Mouse (Mus musculus) stomach, embryonic 14.5 days (tissue): Measurements from ENCODE around the gene Wfdc12. TPM values are rescaled to one million over a fixed set of nuclear protein-coding genes. Genes with fewer than 3 reads are reported as not detected.

Experiments used
- ATAC-seq: fragments of 200-750 bp; cut with Nextera tagmentation; 2 replicates; pipeline ENCODE4 v1.8.0; 2017; ENCODE audit warnings: low read depth, moderate TSS enrichment; ENCODE audit not compliant: insufficient number of reproducible peaks, insufficient read depth, low FRiP score
- H3K27ac ChIP-seq: fragments of 300-500 bp; sonication (generic); 2 replicates; pipeline ENCODE4 v1.5.1; 2014; ENCODE audit warnings: mild to moderate bottlenecking, low read length, moderate library complexity, mixed read lengths
- H3K27me3 ChIP-seq: fragments of 300-500 bp; sonication (generic); 2 replicates; pipeline ENCODE4 v1.6.1; 2014; ENCODE audit warnings: low read length, control low read depth, mixed read lengths; ENCODE audit not compliant: control insufficient read depth, insufficient read depth
- H3K36me3 ChIP-seq: fragments of 300-500 bp; sonication (generic); 2 replicates; pipeline ENCODE4 v1.6.1; 2014; ENCODE audit warnings: mild to moderate bottlenecking, control low read depth, low read length, moderate library complexity, mixed read lengths; ENCODE audit not compliant: control insufficient read depth, insufficient read depth
- H3K4me1 ChIP-seq: fragments of 300-500 bp; sonication (generic); 2 replicates; pipeline ENCODE4 v1.6.1; 2014; ENCODE audit warnings: low read length, control low read depth, mixed read lengths; ENCODE audit not compliant: control insufficient read depth, insufficient read depth
- H3K4me2 ChIP-seq: fragments of 300-500 bp; sonication (generic); replicated peaks from 2 replicates; pipeline ENCODE4 v1.6.1; 2014; ENCODE audit warnings: low read depth, low read length, control low read depth
- H3K4me3 ChIP-seq: fragments of 300-500 bp; sonication (generic); 2 replicates; pipeline ENCODE4 v1.5.1; 2014; ENCODE audit warnings: low read depth, low read length, control low read depth
- H3K9ac ChIP-seq: fragments of 300-500 bp; sonication (generic); replicated peaks from 2 replicates; pipeline ENCODE4 v1.6.1; 2014; ENCODE audit warnings: low read depth, mild to moderate bottlenecking, control low read depth, low read length, moderate library complexity, mixed read lengths
- H3K9me3 ChIP-seq: fragments of 300-500 bp; sonication (generic); 2 replicates; pipeline ENCODE4 v1.6.1; 2016; ENCODE audit warnings: low read depth, low read length, control low read depth; ENCODE audit not compliant: control insufficient read depth
- WGBS: fragments of 180-500 bp; shearing (Covaris S2); extraction: QIAGEN DNeasy Blood & Tissue Kit; methylation state at CpG from one replicate; pipeline ENCODE4 v1.1.7; 2014; 5-methylcytosine and 5-hydroxymethylcytosine counted together
- polyA plus RNA-seq: library from polyadenylated mRNA; unstranded; fragments of >200 nt; fragmentation: Nextera tagmentation; extraction: Ambion mirVana; gene quantifications from 2 replicates; pipeline ENCODE4 v1.2.1, GENCODE M21; 2014

Wfdc12 gene
- polyA plus RNA-seq, 1 experiment from 2014 or later, result not detected

- no peak overlapping the region for H3K4me3 ChIP-seq
- H3K36me3 ChIP-seq, result no peaks in the 10 kb centered on the region
- H3K4me2 ChIP-seq, result no peak overlapping the region
- no peaks in the 10 kb centered on the region for H3K9me3 ChIP-seq
- no peak overlapping the region for H3K9ac ChIP-seq
- no peak overlapping the region for H3K27ac ChIP-seq
- ATAC-seq, result no peak
- 68% methylated on average over 9 of the region's 9 CpGs for WGBS
- H3K4me1 ChIP-seq, result no peaks in the 10 kb centered on the region
- no peaks in the 10 kb centered on the region for H3K27me3 ChIP-seq
Observed at GRCm38 (mm10) chr2:164183340-164183739, 7.1 kb downstream of the Wfdc12 start.

GRCm38 (mm10) chr2:164182692-164183255 lies 7.6 kb downstream of the Wfdc12 start, which contains the start of gene Wfdc5:
TSS of gene Wfdc5 (minus strand) at chr2:164182742.
- WGBS, result 85% methylated on average over 7 of the region's 7 CpGs
- no peaks in the 10 kb centered on the region for H3K9me3 ChIP-seq

GRCm38 (mm10) chr2:164180770-164181169 lies 9.6 kb downstream of the Wfdc12 start:
- H3K27me3 ChIP-seq, result no peaks in the 10 kb centered on the region
- no peak overlapping the region for H3K4me3 ChIP-seq
- no peaks in the 10 kb centered on the region for H3K9me3 ChIP-seq
- H3K36me3 ChIP-seq, result no peaks in the 10 kb centered on the region
- 74% methylated on average over 4 of the region's 4 CpGs for WGBS
- no peak overlapping the region for H3K27ac ChIP-seq
- ATAC-seq, result no peak
- H3K4me2 ChIP-seq, result no peak overlapping the region
- no peak overlapping the region for H3K9ac ChIP-seq
- H3K4me1 ChIP-seq, result no peaks in the 10 kb centered on the region

More at GRCm38 (mm10) chr2:164182692-164183255, 7.6 kb downstream of the Wfdc12 start, which contains the start of gene Wfdc5:
- no peak for ATAC-seq
- no peaks in the 10 kb centered on the region for H3K36me3 ChIP-seq
- H3K4me3 ChIP-seq, result no peak within 1 kb of the TSS
- H3K4me1 ChIP-seq, result no peaks in the 10 kb centered on the region
- no peak within 1 kb of the TSS for H3K27ac ChIP-seq
- H3K4me2 ChIP-seq, result no peak within 1 kb of the TSS
- H3K9ac ChIP-seq, result no peak within 1 kb of the TSS
- H3K27me3 ChIP-seq, result no peaks in the 10 kb centered on the region

GRCm38 (mm10) chr2:164180124-164180523 lies 10.3 kb downstream of the Wfdc12 start:
- Histone ChIP-seq H3K4me3 (no peak overlapping the region), H3K9me3 (no peaks in the 10 kb centered on the region), H3K4me2 (no peak overlapping the region), H3K36me3 (no peaks in the 10 kb centered on the region), H3K27me3 (no peaks in the 10 kb centered on the region), H3K9ac (no peak overlapping the region), H3K4me1 (no peaks in the 10 kb centered on the region), H3K27ac (no peak overlapping the region)
- no peak for ATAC-seq
- 43% methylated on average over 3 of the region's 3 CpGs for WGBS

- Histone ChIP-seq H3K4me3 (no peak overlapping the region), H3K4me1 (no peaks in the 10 kb centered on the region), H3K4me2 (no peak overlapping the region), H3K9ac (no peak overlapping the region), H3K36me3 (no peaks in the 10 kb centered on the region), H3K27ac (no peak overlapping the region), H3K27me3 (no peaks in the 10 kb centered on the region), H3K9me3 (no peaks in the 10 kb centered on the region)
- 75% methylated on average over 5 of the region's 5 CpGs for WGBS
- no peak for ATAC-seq
Observed at GRCm38 (mm10) chr2:164177831-164178230, 12.6 kb downstream of the Wfdc12 start.

GRCm38 (mm10) chr2:164175850-164176249 lies 14.6 kb downstream of the Wfdc12 start:
- H3K4me3 ChIP-seq, result no peak overlapping the region
- no peaks in the 10 kb centered on the region for H3K36me3 ChIP-seq
- H3K9ac ChIP-seq, result no peak overlapping the region
- no peak for ATAC-seq
- H3K4me2 ChIP-seq, result no peak overlapping the region
- no peak overlapping the region for H3K27ac ChIP-seq
- H3K9me3 ChIP-seq, result no peaks in the 10 kb centered on the region
- H3K4me1 ChIP-seq, result no peaks in the 10 kb centered on the region
- peaks cover 9% of the 10 kb centered on the region; the same call in 1 of the 2 replicates for H3K27me3 ChIP-seq
- 83% methylated on average over 3 of the region's 3 CpGs for WGBS

GRCm38 (mm10) chr2:164174649-164175395 lies 15.6 kb downstream of the Wfdc12 start:
- 70% methylated on average over 8 of the region's 8 CpGs for WGBS
- no peak for ATAC-seq
- no peaks in the 10 kb centered on the region for H3K4me1 ChIP-seq

GRCm38 (mm10) chr2:164173394-164173793 lies 17.0 kb downstream of the Wfdc12 start:
- Histone ChIP-seq H3K4me1 (peaks cover 3% of the 10 kb centered on the region), H3K36me3 (no peaks in the 10 kb centered on the region), H3K4me2 (no peak overlapping the region), H3K9me3 (no peaks in the 10 kb centered on the region), H3K9ac (no peak overlapping the region), H3K4me3 (no peak overlapping the region), H3K27me3 (peaks cover 31% of the 10 kb centered on the region), H3K27ac (no peak overlapping the region)
- WGBS, result 70% methylated on average over 3 of the region's 3 CpGs
- ATAC-seq, result no peak

More at GRCm38 (mm10) chr2:164174649-164175395, 15.6 kb downstream of the Wfdc12 start:
- H3K9ac ChIP-seq, result no peak overlapping the region
- H3K36me3 ChIP-seq, result no peaks in the 10 kb centered on the region
- no peak overlapping the region for H3K4me3 ChIP-seq
- H3K4me2 ChIP-seq, result no peak overlapping the region
- no peaks in the 10 kb centered on the region for H3K9me3 ChIP-seq
- no peak overlapping the region for H3K27ac ChIP-seq
- peaks cover 18% of the 10 kb centered on the region for H3K27me3 ChIP-seq
